Mouse (Mus musculus): ENCODE measurements around the gene Slc22a8. TPM values are rescaled to one million over a fixed set of nuclear protein-coding genes. Genes with fewer than 3 reads are reported as not detected.

Slc22a8 gene
- polyA plus RNA-seq, 1 experiment from 2014 or later: not detected

DNA sequence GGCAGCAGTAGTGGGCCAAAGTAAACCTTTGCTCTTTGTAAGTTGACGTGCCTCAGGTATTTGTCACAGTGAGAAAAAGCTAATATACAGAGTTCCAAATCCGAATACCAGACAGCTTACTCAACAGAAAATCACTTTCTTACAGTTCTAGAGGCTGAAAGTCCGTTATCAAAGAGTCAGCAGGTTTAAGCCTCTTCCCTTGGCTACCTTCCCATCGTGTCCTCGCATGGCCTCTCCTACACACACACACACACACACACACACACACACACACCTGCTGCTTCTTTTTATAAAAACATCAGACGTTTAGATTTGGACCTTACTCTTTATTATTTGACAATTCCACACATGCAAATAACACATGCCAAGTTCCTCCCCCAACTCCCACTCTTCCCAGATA, 39.8 kb downstream of the Slc22a8 start:
- 58% methylated on average over 6 of the region's 6 CpGs for WGBS
- H3K9me3 ChIP-seq (ENCODE audit: low read depth, low read length): no peaks in the 10 kb centered on the region
- no peak overlapping the region for H3K9ac ChIP-seq
- no peak overlapping the region for H3K4me3 ChIP-seq (ENCODE audit: low read depth, low read length)
- no peak for ATAC-seq (ENCODE audit: insufficient read depth)
- TF ChIP-seq CTCF (IDR thresholded peaks at IDR 0.05; ENCODE audit: low read depth): no peak
- no peaks in the 10 kb centered on the region for H3K27me3 ChIP-seq (ENCODE audit: insufficient read depth, low read length)
- no peak for DNase-seq
- no peak overlapping the region for H3K4me2 ChIP-seq
- H3K27ac ChIP-seq (ENCODE audit: low read depth): no peak overlapping the region
- no peaks in the 10 kb centered on the region for H3K36me3 ChIP-seq (ENCODE audit: insufficient read depth)
- no peaks in the 10 kb centered on the region for H3K4me1 ChIP-seq (ENCODE audit: insufficient read depth)

DNA sequence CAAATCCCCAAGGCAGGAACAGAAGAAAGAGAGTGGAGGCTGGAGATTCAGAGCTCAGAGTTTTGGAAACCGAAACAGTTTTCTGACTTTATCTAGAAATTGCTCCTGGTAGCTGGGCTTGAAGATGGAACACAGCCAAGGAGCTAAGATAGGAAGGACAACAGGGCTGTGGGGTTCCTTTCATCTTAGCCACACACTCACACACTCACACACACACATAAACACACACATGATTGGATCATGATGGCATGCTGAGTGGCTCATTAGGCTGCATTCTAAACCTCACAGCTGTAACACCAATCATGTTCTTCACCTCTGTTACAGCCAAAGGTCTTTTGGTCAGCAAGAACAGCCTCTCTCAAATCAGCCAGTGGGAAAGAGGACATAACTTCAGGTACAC, 41.0 kb downstream of the Slc22a8 start:
- H3K9me3 ChIP-seq (ENCODE audit: low read depth, low read length): no peaks in the 10 kb centered on the region
- H3K4me3 ChIP-seq (ENCODE audit: low read depth, low read length): no peak overlapping the region
- WGBS: 38% methylated on average over 1 of the region's 1 CpGs
- no peak overlapping the region for H3K27ac ChIP-seq (ENCODE audit: low read depth)
- ATAC-seq (ENCODE audit: insufficient read depth) (no peak), DNase-seq (peak; percentile 11)
- H3K4me2 ChIP-seq: no peak overlapping the region
- no peaks in the 10 kb centered on the region for H3K27me3 ChIP-seq (ENCODE audit: insufficient read depth, low read length)
- no peak overlapping the region for H3K9ac ChIP-seq
- TF ChIP-seq CTCF (IDR thresholded peaks at IDR 0.05; ENCODE audit: low read depth): no peak
- no peaks in the 10 kb centered on the region for H3K4me1 ChIP-seq (ENCODE audit: insufficient read depth)
- H3K36me3 ChIP-seq (ENCODE audit: insufficient read depth): no peaks in the 10 kb centered on the region

DNA sequence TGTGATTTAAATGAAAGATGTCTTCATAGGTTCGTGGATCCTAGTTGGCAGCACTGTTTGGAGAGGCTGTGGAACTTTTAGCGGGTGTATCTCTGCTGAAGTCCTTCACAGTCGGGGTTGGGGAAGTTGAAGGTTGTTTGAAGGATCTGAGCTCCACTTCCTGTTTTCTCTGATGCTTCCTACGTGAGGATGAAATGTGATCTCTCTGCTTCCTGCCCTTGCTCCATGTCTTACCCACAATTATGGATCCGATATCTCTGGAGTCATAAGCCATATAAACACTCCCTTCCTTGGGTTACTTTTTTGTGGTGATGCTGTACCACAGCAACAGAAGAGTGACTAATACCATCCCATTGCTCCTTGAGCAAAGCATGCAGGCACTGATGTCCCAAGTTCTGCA, 51.0 kb downstream of the Slc22a8 start:
- H3K36me3 ChIP-seq (ENCODE audit: insufficient read depth): no peaks in the 10 kb centered on the region
- no peak for TF ChIP-seq CTCF (IDR thresholded peaks at IDR 0.05; ENCODE audit: low read depth)
- no peaks in the 10 kb centered on the region for H3K9me3 ChIP-seq (ENCODE audit: low read depth, low read length)
- ATAC-seq (ENCODE audit: insufficient read depth) (no peak), DNase-seq (peak; percentile 18)
- no peaks in the 10 kb centered on the region for H3K27me3 ChIP-seq (ENCODE audit: insufficient read depth, low read length)
- H3K4me2 ChIP-seq: no peak overlapping the region
- 34% methylated on average over 5 of the region's 5 CpGs for WGBS
- no peak overlapping the region for H3K27ac ChIP-seq (ENCODE audit: low read depth)
- no peak overlapping the region for H3K4me3 ChIP-seq (ENCODE audit: low read depth, low read length)
- H3K4me1 ChIP-seq (ENCODE audit: insufficient read depth): no peaks in the 10 kb centered on the region
- H3K9ac ChIP-seq: no peak overlapping the region

DNA sequence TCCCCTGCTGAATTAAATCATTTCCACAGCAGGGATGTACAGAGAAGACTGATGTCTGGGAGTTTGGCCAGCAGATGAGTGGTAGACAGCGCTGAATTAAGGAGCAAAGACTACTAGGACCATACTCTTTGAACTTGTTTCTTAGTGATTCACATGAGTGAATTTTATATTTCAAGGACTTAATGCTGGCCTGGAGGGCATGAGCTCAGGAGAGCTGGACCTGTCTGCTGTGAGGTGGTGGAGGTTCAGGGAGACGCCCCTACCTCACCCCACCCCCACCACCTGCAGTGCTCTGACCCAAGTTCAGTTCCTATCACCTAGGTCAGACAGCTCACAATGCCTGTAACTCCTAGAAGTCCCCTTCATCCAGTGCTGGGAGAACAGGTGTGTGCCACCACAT, 55.3 kb downstream of the Slc22a8 start:
- H3K4me1 ChIP-seq (ENCODE audit: insufficient read depth): no peaks in the 10 kb centered on the region
- H3K27ac ChIP-seq (ENCODE audit: low read depth): no peak overlapping the region
- H3K4me3 ChIP-seq (ENCODE audit: low read depth, low read length): no peak overlapping the region
- no peaks in the 10 kb centered on the region for H3K36me3 ChIP-seq (ENCODE audit: insufficient read depth)
- no peak for TF ChIP-seq CTCF (IDR thresholded peaks at IDR 0.05; ENCODE audit: low read depth)
- H3K9me3 ChIP-seq (ENCODE audit: low read depth, low read length): no peaks in the 10 kb centered on the region
- H3K9ac ChIP-seq: no peak overlapping the region
- 72% methylated on average over 2 of the region's 2 CpGs for WGBS
- no peaks in the 10 kb centered on the region for H3K27me3 ChIP-seq (ENCODE audit: insufficient read depth, low read length)
- H3K4me2 ChIP-seq: no peak overlapping the region
- DNase-seq (no peak), ATAC-seq (ENCODE audit: insufficient read depth) (no peak)

DNA sequence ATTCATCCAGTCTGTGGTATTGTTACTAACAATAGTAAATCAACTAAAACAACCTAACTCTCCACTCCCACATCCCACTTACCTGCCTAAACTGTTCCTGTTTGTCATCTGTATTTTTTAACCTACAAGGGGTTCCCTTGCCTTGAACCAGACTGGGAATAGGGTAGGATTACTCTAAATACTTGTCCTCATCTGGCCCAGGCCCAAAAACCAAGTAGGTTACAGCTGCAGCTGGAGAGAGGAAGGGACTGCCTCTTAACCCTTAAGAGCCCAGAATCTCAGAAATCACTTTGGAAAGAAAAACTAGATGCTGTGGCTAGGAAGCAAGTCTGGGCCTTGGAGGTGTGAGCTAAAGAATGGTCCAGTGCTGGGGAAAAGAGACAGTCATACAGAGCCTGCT, 64.8 kb downstream of the Slc22a8 start:
- Histone ChIP-seq H3K27ac (ENCODE audit: low read depth) (no peak overlapping the region), H3K4me3 (ENCODE audit: low read depth, low read length) (no peak overlapping the region)
- no peak for TF ChIP-seq CTCF (IDR thresholded peaks at IDR 0.05; ENCODE audit: low read depth)

DNA sequence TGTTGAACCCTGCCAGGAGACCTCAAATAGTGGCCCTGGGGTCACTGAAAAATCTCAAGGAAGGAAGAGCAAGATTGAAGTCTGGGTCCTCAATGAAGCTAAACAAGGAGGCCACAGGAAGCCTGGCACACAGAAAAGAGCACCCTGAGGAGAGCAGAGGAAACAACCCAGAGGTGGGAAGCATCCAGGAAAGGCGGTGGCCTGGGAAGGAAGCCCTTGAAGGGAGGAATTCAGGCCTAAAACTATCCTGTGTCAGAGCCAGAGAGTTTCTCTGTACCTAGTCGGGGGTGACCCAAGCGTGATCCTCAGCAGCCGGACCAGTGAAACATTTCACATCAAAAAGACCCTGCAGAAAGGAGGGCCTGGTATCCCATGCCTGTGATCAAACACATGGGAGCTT, 65.3 kb downstream of the Slc22a8 start:
- no peak for TF ChIP-seq CTCF (IDR thresholded peaks at IDR 0.05; ENCODE audit: low read depth)
- Histone ChIP-seq H3K4me2 (no peak overlapping the region), H3K27me3 (ENCODE audit: insufficient read depth, low read length) (no peaks in the 10 kb centered on the region), H3K9me3 (ENCODE audit: low read depth, low read length) (no peaks in the 10 kb centered on the region), H3K9ac (no peak overlapping the region), H3K4me1 (ENCODE audit: insufficient read depth) (no peaks in the 10 kb centered on the region), H3K4me3 (ENCODE audit: low read depth, low read length) (no peak overlapping the region), H3K27ac (ENCODE audit: low read depth) (no peak overlapping the region), H3K36me3 (ENCODE audit: insufficient read depth) (no peaks in the 10 kb centered on the region)
- no peak for ATAC-seq (ENCODE audit: insufficient read depth)
- WGBS: 59% methylated on average over 4 of the region's 4 CpGs
- DNase-seq: no peak

More for the DNA sequence above, 64.8 kb downstream of the Slc22a8 start:
- DNase-seq: peak; percentile 78
- H3K9ac ChIP-seq: no peak overlapping the region
- no peaks in the 10 kb centered on the region for H3K9me3 ChIP-seq (ENCODE audit: low read depth, low read length)
- peak; percentile 70; the same call in 1 of the 2 replicates for ATAC-seq (ENCODE audit: insufficient read depth)
- no peak overlapping the region for H3K4me2 ChIP-seq
- no peaks in the 10 kb centered on the region for H3K4me1 ChIP-seq (ENCODE audit: insufficient read depth)
- no peaks in the 10 kb centered on the region for H3K27me3 ChIP-seq (ENCODE audit: insufficient read depth, low read length)
- no peaks in the 10 kb centered on the region for H3K36me3 ChIP-seq (ENCODE audit: insufficient read depth)

Other genes with a start within 250 kb of the Slc22a8 start
- not detected in 2 replicates for gene Slc22a30, start 186.1 kb upstream of the Slc22a8 start, polyA plus RNA-seq (2014; fragmentation: Nextera tagmentation; extraction: Ambion mirVana)
- not detected in 2 replicates for gene Slc22a6, start 26.8 kb downstream of the Slc22a8 start, polyA plus RNA-seq (2014; fragmentation: Nextera tagmentation; extraction: Ambion mirVana)
- gene Chrm1, start 72.5 kb downstream of the Slc22a8 start, polyA plus RNA-seq (2014; fragmentation: Nextera tagmentation; extraction: Ambion mirVana): 0.05 and 0.08 TPM in 2 replicates
- 85.0 and 89.1 TPM in 2 replicates for gene Slc3a2, start 132.1 kb downstream of the Slc22a8 start, polyA plus RNA-seq (2014; fragmentation: Nextera tagmentation; extraction: Ambion mirVana)
- 83.4 and 88.0 TPM in 2 replicates for gene Wdr74, start 144.6 kb downstream of the Slc22a8 start, polyA plus RNA-seq (2014; fragmentation: Nextera tagmentation; extraction: Ambion mirVana)
- gene 1700092M07Rik, start 149.5 kb downstream of the Slc22a8 start, polyA plus RNA-seq (2014; fragmentation: Nextera tagmentation; extraction: Ambion mirVana): 1.2 and 2.3 TPM in 2 replicates
- 122 and 126 TPM in 2 replicates for gene Stx5a, start 150.2 kb downstream of the Slc22a8 start, polyA plus RNA-seq (2014; fragmentation: Nextera tagmentation; extraction: Ambion mirVana)
- 195 and 197 TPM in 2 replicates for gene Nxf1, start 165.8 kb downstream of the Slc22a8 start, polyA plus RNA-seq (2014; fragmentation: Nextera tagmentation; extraction: Ambion mirVana)
- 166 and 207 TPM in 2 replicates for gene Tmem223, start 179.7 kb downstream of the Slc22a8 start, polyA plus RNA-seq (2014; fragmentation: Nextera tagmentation; extraction: Ambion mirVana)
- gene Tmem179b, start 183.2 kb downstream of the Slc22a8 start, polyA plus RNA-seq (2014; fragmentation: Nextera tagmentation; extraction: Ambion mirVana): 67.7 and 72.3 TPM in 2 replicates
- gene Taf6l, start 195.2 kb downstream of the Slc22a8 start, polyA plus RNA-seq (2014; fragmentation: Nextera tagmentation; extraction: Ambion mirVana): 21.5 and 24.7 TPM in 2 replicates
- gene Polr2g, start 207.3 kb downstream of the Slc22a8 start, polyA plus RNA-seq (2014; fragmentation: Nextera tagmentation; extraction: Ambion mirVana): 162 and 163 TPM in 2 replicates
- gene Zbtb3, start 211.3 kb downstream of the Slc22a8 start, polyA plus RNA-seq (2014; fragmentation: Nextera tagmentation; extraction: Ambion mirVana): 6.1 and 6.6 TPM in 2 replicates
- 53.7 and 55.7 TPM in 2 replicates for gene Ttc9c, start 228.1 kb downstream of the Slc22a8 start, polyA plus RNA-seq (2014; fragmentation: Nextera tagmentation; extraction: Ambion mirVana)
- gene Hnrnpul2, start 228.8 kb downstream of the Slc22a8 start, polyA plus RNA-seq (2014; fragmentation: Nextera tagmentation; extraction: Ambion mirVana): 7.9 and 8.3 TPM in 2 replicates
- not detected in 2 replicates for gene AC129217.1, start 238.5 kb downstream of the Slc22a8 start, polyA plus RNA-seq (2014; fragmentation: Nextera tagmentation; extraction: Ambion mirVana)
- gene Bscl2, start 246.2 kb downstream of the Slc22a8 start, polyA plus RNA-seq (2014; fragmentation: Nextera tagmentation; extraction: Ambion mirVana): 38.4 and 42.5 TPM in 2 replicates
- gene Gng3, start 247.9 kb downstream of the Slc22a8 start, polyA plus RNA-seq (2014; fragmentation: Nextera tagmentation; extraction: Ambion mirVana): 1.2 and 2.1 TPM in 2 replicates